Mouse (Mus musculus) layer of hippocampus, adult 2 months (tissue): ENCODE measurements around the gene Atg4c. TPM values are rescaled to one million over a fixed set of nuclear protein-coding genes. Genes with fewer than 3 reads are reported as not detected.
A peak's percentile ranks its signal among the peaks of the same experiment; 100 is the strongest.

ENCODE experiments used
- DNase-seq, 2 experiments: peaks; one replicate each; pipeline ENCODE4 v3.0.0; 2022; ENCODE audit warnings: low spot score in 2 of 2
- H3K27ac ChIP-seq: fragments of 200-600 bp; 2 replicates; pipeline ENCODE4 v1.8.1; 2022
- H3K4me3 ChIP-seq: fragments of 200-600 bp; 2 replicates; pipeline ENCODE4 v1.8.1; 2022; ENCODE audit warnings: mild to moderate bottlenecking
- CTCF ChIP-seq: fragments of 200-600 bp; conservative IDR thresholded peaks from 2 replicates; pipeline ENCODE4 v1.8.1; 2022; ENCODE audit warnings: antibody characterized with exemption, mild to moderate bottlenecking, moderate library complexity
- long read RNA-seq, 2 experiments: library from polyadenylated mRNA; stranded (forward); transcript quantifications; one replicate each; pipeline ENCODE4 v2.0.0; 2021; ENCODE audit warnings: borderline mapping rate in 2 of 2
- total RNA-seq, 2 experiments: library from RNA; stranded (reverse); gene quantifications; 2 replicates each; pipeline ENCODE4 v1.2.3; 2021

The Atg4c gene
- total RNA-seq: 10 to 100 TPM; 37.7 to 39.7 TPM
- long read RNA-seq, experiment 1, transcript Atg4c-201 (11 exons, 3,178 nt): major isoform, 15 of 24 reads
- long read RNA-seq, experiment 1, partial matches to known transcripts: 1 of 24 reads
- long read RNA-seq, experiment 1, other reads (novel, unspliced or antisense): 7 of 24 reads
- long read RNA-seq, experiment 2, transcript Atg4c-201 (11 exons, 3,178 nt): major isoform, 32 of 50 reads
- long read RNA-seq, experiment 2, partial matches to known transcripts: 1 of 50 reads
- long read RNA-seq, experiment 2, other reads (novel, unspliced or antisense): 14 of 50 reads

GRCm38 (mm10) chr4:99193810-99194582, at the start of gene Atg4c:
Gene Atg4c, plus strand, starts transcription at chr4:99193934.
- Histone ChIP-seq H3K4me3 (peak within 1 kb of the TSS; percentile 94), H3K27ac (peak within 1 kb of the TSS; percentile 99)
- peak; percentile 79 to 82 for DNase-seq
- no peak for TF ChIP-seq CTCF

GRCm38 (mm10) chr4:99151434-99151833, 42.3 kb upstream of the Atg4c start:
- no peak overlapping the region for H3K4me3 ChIP-seq
- DNase-seq: no peak
- no peak for TF ChIP-seq CTCF
- no peak overlapping the region for H3K27ac ChIP-seq

GRCm38 (mm10) chr4:99151885-99152558, 41.7 kb upstream of the Atg4c start:
- no peak for DNase-seq
- H3K4me3 ChIP-seq: no peak overlapping the region
- no peak for TF ChIP-seq CTCF
- no peak overlapping the region for H3K27ac ChIP-seq

DNA sequence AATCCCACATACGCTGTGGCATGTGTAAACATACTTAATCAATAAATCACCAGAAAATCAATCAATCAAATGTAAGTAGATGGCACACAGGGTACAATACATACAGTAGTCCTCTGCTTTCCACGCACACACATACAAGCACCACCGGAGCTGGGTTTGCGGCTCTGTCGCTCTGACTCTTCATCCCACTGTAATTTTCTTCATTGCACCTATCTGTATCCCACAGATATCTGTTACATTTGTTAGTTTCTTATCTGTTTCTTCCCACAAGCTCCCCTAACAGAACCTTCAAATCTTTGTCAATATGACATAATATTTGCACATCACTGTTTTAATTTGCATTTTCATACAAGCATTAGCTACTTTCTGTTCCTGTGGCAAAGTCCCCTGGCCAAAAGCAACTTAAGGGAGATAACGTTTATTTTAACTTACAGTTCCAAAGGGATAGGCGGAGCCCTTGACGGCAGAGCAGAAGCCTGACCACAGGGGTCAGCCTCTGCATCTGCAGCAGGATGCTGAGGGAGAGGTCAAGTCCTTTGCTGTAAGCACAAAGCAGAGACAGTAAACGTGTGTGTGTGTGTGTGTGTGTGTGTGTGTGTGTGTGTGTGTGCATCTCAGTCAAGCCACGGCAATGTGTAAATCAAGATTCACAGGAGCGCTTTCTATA, 37.0 kb upstream of the Atg4c start:
- Histone ChIP-seq H3K4me3 (no peak overlapping the region), H3K27ac (no peak overlapping the region)
- TF ChIP-seq CTCF: no peak
- no peak for DNase-seq

DNA sequence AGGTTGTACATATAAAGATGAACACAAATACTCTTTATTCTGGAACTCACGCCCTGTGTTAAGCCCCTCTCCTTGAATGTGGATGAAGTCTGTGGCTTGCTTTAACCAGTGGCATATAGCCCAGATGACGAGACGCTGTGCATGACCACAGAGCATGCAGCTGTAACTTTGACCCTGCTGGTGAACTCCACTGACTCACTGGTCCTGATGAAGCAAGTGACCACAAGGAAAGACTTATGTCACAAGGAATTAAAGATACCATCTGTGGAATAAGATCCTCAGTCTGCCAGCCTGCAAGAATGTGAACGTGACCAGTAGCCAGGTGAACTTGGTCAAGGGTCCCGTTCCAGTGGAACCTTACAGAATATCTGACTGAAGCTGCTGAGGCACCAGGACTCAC, 35.2 kb upstream of the Atg4c start:
- Histone ChIP-seq H3K27ac (no peak overlapping the region), H3K4me3 (no peak overlapping the region)
- DNase-seq: no peak
- TF ChIP-seq CTCF: no peak

- H3K27ac ChIP-seq: no peak overlapping the region
- DNase-seq: no peak
- no peak for TF ChIP-seq CTCF
- no peak overlapping the region for H3K4me3 ChIP-seq
Observed at GRCm38 (mm10) chr4:99160414-99160813, 33.3 kb upstream of the Atg4c start.

DNA sequence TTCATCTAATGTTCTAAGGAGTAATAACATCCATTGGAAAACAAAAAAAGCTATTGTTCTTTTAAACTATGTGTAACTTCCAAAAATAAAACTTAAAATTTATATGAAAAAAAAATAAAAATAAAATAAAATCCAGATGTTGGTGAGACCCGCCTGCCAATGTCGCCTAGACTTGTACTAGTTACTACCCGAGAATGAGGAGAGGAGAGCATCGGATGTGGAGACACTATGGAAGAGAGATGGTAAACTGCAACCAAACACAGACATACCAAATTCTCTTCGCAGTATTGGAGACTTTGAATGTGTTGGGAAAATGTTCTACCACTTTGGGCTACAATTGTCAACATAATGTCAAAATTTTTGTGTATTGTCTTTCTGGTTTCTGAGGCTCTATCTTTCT, 32.8 kb upstream of the Atg4c start:
- no peak for DNase-seq
- no peak for TF ChIP-seq CTCF
- no peak overlapping the region for H3K27ac ChIP-seq
- no peak overlapping the region for H3K4me3 ChIP-seq

GRCm38 (mm10) chr4:99161457-99161971, 32.2 kb upstream of the Atg4c start:
- DNase-seq: no peak
- Histone ChIP-seq H3K27ac (no peak overlapping the region), H3K4me3 (no peak overlapping the region)
- no peak for TF ChIP-seq CTCF

GRCm38 (mm10) chr4:99163001-99163400, 30.7 kb upstream of the Atg4c start:
- no peak for DNase-seq
- no peak for TF ChIP-seq CTCF
- H3K4me3 ChIP-seq: no peak overlapping the region
- no peak overlapping the region for H3K27ac ChIP-seq

GRCm38 (mm10) chr4:99163547-99163946, 30.2 kb upstream of the Atg4c start:
- H3K4me3 ChIP-seq: no peak overlapping the region
- no peak for TF ChIP-seq CTCF
- DNase-seq: no peak
- H3K27ac ChIP-seq: no peak overlapping the region

- no peak for TF ChIP-seq CTCF
- Histone ChIP-seq H3K4me3 (no peak overlapping the region), H3K27ac (no peak overlapping the region)
- no peak for DNase-seq
Observed at GRCm38 (mm10) chr4:99168869-99169268, 24.9 kb upstream of the Atg4c start.

- Histone ChIP-seq H3K4me3 (no peak overlapping the region), H3K27ac (no peak overlapping the region)
- TF ChIP-seq CTCF: no peak
- DNase-seq: no peak
Observed at GRCm38 (mm10) chr4:99174265-99174664, 19.5 kb upstream of the Atg4c start.

GRCm38 (mm10) chr4:99176841-99177240, 16.9 kb upstream of the Atg4c start:
- no peak overlapping the region for H3K27ac ChIP-seq
- no peak overlapping the region for H3K4me3 ChIP-seq
- no peak for TF ChIP-seq CTCF
- DNase-seq: no peak
